In genomic region chr7:78912253-78912973, GRCm38 (mm10) we compare ENCODE assay signal across 8 mouse cellular contexts. TPM values are rescaled to one million over a fixed set of nuclear protein-coding genes. Genes with fewer than 3 reads are reported as not detected.
A peak's percentile ranks its signal among the peaks of the same experiment; 100 is the strongest.
DNase-seq lines count a peak whose midpoint lies in the region; ATAC-seq lines count a peak whose summit lies in the region.

No protein-coding gene starts in this region.

- H3K27ac ChIP-seq in limb, embryonic 11.5 days (replicated peaks; ENCODE audit: low read depth, low read length), result no peak overlapping the region
- peak overlapping the region; percentile 69 for H3K27ac ChIP-seq in midbrain, embryonic 10.5 days (replicated peaks)

- no peaks in the 10 kb centered on the region for H3K9me3 ChIP-seq in limb, embryonic 11.5 days (ENCODE audit: control insufficient read depth, low read length)
- no peaks in the 10 kb centered on the region for H3K9me3 ChIP-seq in midbrain, embryonic 10.5 days (replicated peaks)

- H3K4me1 ChIP-seq in limb, embryonic 11.5 days (ENCODE audit: control insufficient read depth, insufficient read depth, low read length), result no peaks in the 10 kb centered on the region
- H3K4me1 ChIP-seq in midbrain, embryonic 10.5 days, result peaks cover 39% of the 10 kb centered on the region

- no peak overlapping the region for H3K9ac ChIP-seq in limb, embryonic 11.5 days (ENCODE audit: low read length)

- DNase-seq in left cerebral cortex, postnatal 4 days, result peak; percentile 41
- DNase-seq in left cerebral cortex, postnatal 36 days (ENCODE audit: low spot score in 2 of 2), result no peak
- DNase-seq in heart, adult 8-10 months (ENCODE audit: low spot score), result peak; percentile 28
- DNase-seq in limb, embryonic 11.5 days (ENCODE audit: low spot score), result no peak
- DNase-seq in midbrain, embryonic 10.5 days (ENCODE audit: low spot score), result peak; percentile 61
- peak; percentile 72 for DNase-seq in splenic B cell, adult 2 months (ENCODE audit: low read depth, low spot score)
- DNase-seq in ovary, adult 18-20 months (ENCODE audit: low spot score), result no peak
- no peak for DNase-seq in frontal cortex, postnatal 14 days (ENCODE audit: low spot score in 2 of 2)

- no peak for ATAC-seq in limb, embryonic 11.5 days (ENCODE audit: insufficient number of reproducible peaks, low FRiP score, low TSS enrichment, low read depth)

- no peaks in the 10 kb centered on the region for H3K27me3 ChIP-seq in limb, embryonic 11.5 days (ENCODE audit: control insufficient read depth, insufficient read depth, low read length)
- H3K27me3 ChIP-seq in midbrain, embryonic 10.5 days (ENCODE audit: low read depth, poor library complexity, severe bottlenecking), result no peaks in the 10 kb centered on the region
- no peaks in the 10 kb centered on the region for H3K27me3 ChIP-seq in splenic B cell, adult 2 months (ENCODE audit: control insufficient read depth, insufficient read depth, low read length, poor library complexity, severe bottlenecking)

- intact Hi-C loops in left cerebral cortex, postnatal 4 days (cut with DNase I), result no loop called here
- intact Hi-C loops in left cerebral cortex, postnatal 36 days (cut with DNase I), result no loop called here

- H3K4me2 ChIP-seq in limb, embryonic 11.5 days (ENCODE audit: low read depth, severe bottlenecking), result peak overlapping the region; percentile 0; the same call in 1 of the 2 replicates

- H3K36me3 ChIP-seq in limb, embryonic 11.5 days (ENCODE audit: control insufficient read depth, insufficient read depth, low read length), result no peaks in the 10 kb centered on the region
- H3K36me3 ChIP-seq in midbrain, embryonic 10.5 days, result peaks cover 22% of the 10 kb centered on the region
- no peaks in the 10 kb centered on the region for H3K36me3 ChIP-seq in splenic B cell, adult 2 months (ENCODE audit: control insufficient read depth, insufficient read depth, low read length, poor library complexity, severe bottlenecking)

- 37% methylated on average over 20 of the region's 20 CpGs for WGBS in limb, embryonic 11.5 days
- WGBS in midbrain, embryonic 10.5 days, result 21% methylated on average over 20 of the region's 20 CpGs

- no peak overlapping the region for H3K4me3 ChIP-seq in limb, embryonic 11.5 days (ENCODE audit: low read depth, low read length)
- H3K4me3 ChIP-seq in midbrain, embryonic 10.5 days, result peak overlapping the region; percentile 39

RNA-seq across cellular contexts. Expression of gene Isg20, which starts 0.8 kb away (rescaled TPM):
- total RNA-seq in left cerebral cortex, postnatal 4 days (2021), result under 1 TPM in 1 of 2 experiments, not detected in 1; 0.74 TPM
- 1 to 10 TPM; 1.2 TPM for total RNA-seq in left cerebral cortex, postnatal 36 days (2021)
- 1 to 10 TPM; 1.8 to 7.5 (median 5.4) TPM for total RNA-seq in heart, adult 8-10 months (2022)
- 0.19 and 0.48 TPM in 2 replicates for polyA plus RNA-seq in limb, embryonic 11.5 days (2014; fragmentation: Nextera tagmentation; extraction: Ambion mirVana)
- 0.39 and 0.75 TPM in 2 replicates for polyA plus RNA-seq in midbrain, embryonic 10.5 days (2016; fragmentation: Nextera tagmentation; extraction: Ambion mirVana)

RNA-seq across cellular contexts. Expression of gene Aen, which starts 16.8 kb away (rescaled TPM):
- total RNA-seq in left cerebral cortex, postnatal 4 days (2021), result 10 to 100 TPM; 42.3 to 51.3 TPM
- total RNA-seq in left cerebral cortex, postnatal 36 days (2021), result 10 to 100 TPM; 20.2 to 24.0 TPM
- 10 to 100 TPM; 32.7 to 39.3 (median 35.5) TPM for total RNA-seq in heart, adult 8-10 months (2022)
- 36.9 and 41.0 TPM in 2 replicates for polyA plus RNA-seq in limb, embryonic 11.5 days (2014; fragmentation: Nextera tagmentation; extraction: Ambion mirVana)
- polyA plus RNA-seq in midbrain, embryonic 10.5 days (2016; fragmentation: Nextera tagmentation; extraction: Ambion mirVana), result 72.2 and 76.5 TPM in 2 replicates

Comparison
In these comparisons a context has a peak if more than half of its experiments do, and no peak if none do; other contexts are left out.
1. DNase-seq: peak in left cerebral cortex, postnatal 4 days (single experiment), heart, adult 8-10 months (single experiment), midbrain, embryonic 10.5 days (single experiment) and splenic B cell, adult 2 months (single experiment); none in left cerebral cortex, postnatal 36 days (0 of 2), limb, embryonic 11.5 days (single experiment), ovary, adult 18-20 months (single experiment) and frontal cortex, postnatal 14 days (0 of 2).